Mouse (Mus musculus) lung, postnatal 0 days (tissue): Measurements from ENCODE around the gene Pkig. TPM values are rescaled to one million over a fixed set of nuclear protein-coding genes. Genes with fewer than 3 reads are reported as not detected.

Source experiments
- ATAC-seq: fragments of 200-750 bp; cut with Nextera tagmentation; 2 replicates; pipeline ENCODE4 v1.8.0; 2017; ENCODE audit warnings: moderate library complexity
- DNase-seq: peaks from one replicate; pipeline ENCODE4 v3.0.0-alpha.2; 2016; ENCODE audit warnings: low spot score
- H3K27ac ChIP-seq: fragments of 300-500 bp; sonication (generic); 2 replicates; pipeline ENCODE4 v1.5.1; 2014; ENCODE audit warnings: antibody characterized with exemption, mild to moderate bottlenecking, low read length, mixed read lengths
- H3K27me3 ChIP-seq: fragments of 300-500 bp; sonication (generic); replicated peaks from 2 replicates; pipeline ENCODE4 v1.6.1; 2014; ENCODE audit warnings: low read length, mixed read lengths; ENCODE audit not compliant: insufficient read depth
- H3K36me3 ChIP-seq: fragments of 300-500 bp; sonication (generic); 2 replicates; pipeline ENCODE4 v1.6.1; 2014; ENCODE audit warnings: low read length, mixed read lengths; ENCODE audit not compliant: insufficient read depth
- H3K4me1 ChIP-seq: fragments of 300-500 bp; sonication (generic); 2 replicates; pipeline ENCODE4 v1.6.1; 2014; ENCODE audit warnings: antibody characterized with exemption, low read depth, low read length, mixed read lengths; ENCODE audit not compliant: insufficient read depth
- H3K4me2 ChIP-seq: fragments of 300-500 bp; sonication (generic); replicated peaks from 2 replicates; pipeline ENCODE4 v1.6.1; 2014; ENCODE audit warnings: low read depth, mild to moderate bottlenecking, low read length, moderate library complexity, mixed read lengths
- H3K4me3 ChIP-seq: fragments of 300-500 bp; sonication (generic); 2 replicates; pipeline ENCODE4 v1.5.1; 2014; ENCODE audit warnings: low read depth, low read length
- H3K9ac ChIP-seq: fragments of 300-500 bp; sonication (generic); replicated peaks from 2 replicates; pipeline ENCODE4 v1.6.1; 2014; ENCODE audit warnings: low read depth, mild to moderate bottlenecking
- H3K9me3 ChIP-seq: fragments of 300-500 bp; sonication (generic); 2 replicates; pipeline ENCODE4 v1.6.1; 2016; ENCODE audit warnings: low read length, mixed read lengths
- CTCF ChIP-seq: IDR thresholded peaks from 2 replicates; pipeline ENCODE4 v1.5.1; 2016; ENCODE audit warnings: antibody characterized with exemption, mild to moderate bottlenecking
- EP300 ChIP-seq: IDR thresholded peaks from 2 replicates; pipeline ENCODE4 v1.6.1; 2016; ENCODE audit warnings: antibody characterized with exemption, mild to moderate bottlenecking, control low read depth
- WGBS: fragments of 180-500 bp; shearing (Covaris S2); extraction: QIAGEN DNeasy Blood & Tissue Kit; methylation state at CpG from one replicate; pipeline ENCODE4 v1.1.7; 2014; 5-methylcytosine and 5-hydroxymethylcytosine counted together
- polyA plus RNA-seq: library from polyadenylated mRNA; unstranded; fragments of >200 nt; fragmentation: Nextera tagmentation; extraction: Ambion mirVana; gene quantifications from 2 replicates; pipeline ENCODE4 v1.2.1, GENCODE M21; 2015

Gene Pkig
- polyA plus RNA-seq, 1 experiment from 2014 or later, result 106 TPM

GRCm38 (mm10) chr2:163708321-163708720 is 50.1 kb downstream of the Pkig start:
- H3K4me1 ChIP-seq, result peaks cover 5% of the 10 kb centered on the region; the same call in 1 of the 2 replicates
- ATAC-seq (no peak), DNase-seq (no peak)
- no peak overlapping the region for H3K4me2 ChIP-seq
- H3K9me3 ChIP-seq, result no peaks in the 10 kb centered on the region
- no peaks in the 10 kb centered on the region for H3K27me3 ChIP-seq
- no peak overlapping the region for H3K27ac ChIP-seq
- no peaks in the 10 kb centered on the region for H3K36me3 ChIP-seq
- no peak overlapping the region for H3K9ac ChIP-seq
- 71% methylated on average over 5 of the region's 5 CpGs for WGBS
- no peak overlapping the region for H3K4me3 ChIP-seq
- TF ChIP-seq EP300 (no peak), CTCF (no peak)

DNA sequence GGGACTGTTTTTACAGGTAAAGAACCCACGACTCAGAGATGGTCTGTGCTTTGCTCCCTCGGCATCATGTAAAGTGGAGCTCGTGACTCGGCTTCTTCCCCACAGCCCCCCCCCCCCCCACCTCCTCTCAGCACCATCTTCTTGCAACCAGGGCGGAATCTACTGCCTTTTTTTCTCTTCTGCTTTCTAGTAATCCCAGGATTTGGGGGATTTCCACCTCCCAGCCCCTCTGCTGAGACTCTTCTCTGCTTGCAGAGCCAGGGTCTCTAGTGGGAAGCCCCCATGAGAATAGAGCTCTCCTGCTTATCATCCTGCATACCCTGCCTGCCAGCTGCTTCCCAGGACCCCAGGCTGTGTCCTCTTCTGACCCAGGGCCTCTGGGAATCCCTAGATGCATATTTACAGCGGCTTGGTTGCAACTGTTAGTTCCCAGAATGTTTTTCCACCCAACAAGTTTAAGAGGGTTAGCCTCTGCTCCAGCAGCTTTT is 50.6 kb downstream of the Pkig start:
- H3K27me3 ChIP-seq, result no peaks in the 10 kb centered on the region
- H3K9me3 ChIP-seq, result no peaks in the 10 kb centered on the region
- ATAC-seq (no peak), DNase-seq (no peak)
- no peak overlapping the region for H3K9ac ChIP-seq
- no peak overlapping the region for H3K4me2 ChIP-seq
- H3K4me1 ChIP-seq, result peaks cover 5% of the 10 kb centered on the region; the same call in 1 of the 2 replicates
- WGBS, result 86% methylated on average over 6 of the region's 6 CpGs
- no peak overlapping the region for H3K4me3 ChIP-seq
- no peak for TF ChIP-seq EP300
- no peak for TF ChIP-seq CTCF
- H3K27ac ChIP-seq, result no peak overlapping the region
- H3K36me3 ChIP-seq, result no peaks in the 10 kb centered on the region

DNA sequence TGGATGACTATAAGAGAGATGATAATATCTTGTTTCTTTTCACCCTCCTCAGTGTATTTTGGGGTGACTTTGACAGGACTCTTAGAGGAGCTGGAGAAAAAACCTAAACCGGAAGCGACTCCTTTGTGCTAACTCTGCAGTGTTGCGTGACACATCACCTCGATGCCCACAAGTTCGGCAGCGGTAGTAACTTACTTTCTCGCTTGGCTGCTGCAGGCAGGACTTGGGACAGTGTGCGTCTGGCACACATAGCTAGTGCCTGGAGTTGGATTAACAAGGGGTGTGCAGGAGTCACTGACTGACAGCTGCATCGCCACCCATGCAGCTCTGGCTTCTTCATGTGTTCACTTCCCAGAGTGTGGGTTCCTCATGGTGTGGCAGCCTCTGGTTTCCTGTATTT is 51.8 kb downstream of the Pkig start:
- Histone ChIP-seq H3K4me3 (no peak overlapping the region), H3K27ac (no peak overlapping the region), H3K27me3 (no peaks in the 10 kb centered on the region), H3K4me1 (peaks cover 5% of the 10 kb centered on the region; the same call in 1 of the 2 replicates), H3K36me3 (no peaks in the 10 kb centered on the region), H3K9ac (no peak overlapping the region), H3K4me2 (no peak overlapping the region), H3K9me3 (no peaks in the 10 kb centered on the region)
- DNase-seq (no peak), ATAC-seq (no peak)
- TF ChIP-seq CTCF (no peak), EP300 (no peak)
- 87% methylated on average over 9 of the region's 9 CpGs for WGBS

GRCm38 (mm10) chr2:163710606-163711159 is 52.5 kb downstream of the Pkig start:
- Histone ChIP-seq H3K9ac (no peak overlapping the region), H3K27me3 (no peaks in the 10 kb centered on the region), H3K4me2 (no peak overlapping the region), H3K27ac (peak overlapping the region; percentile 33; the same call in 1 of the 2 replicates), H3K4me1 (peaks cover 5% of the 10 kb centered on the region; the same call in 1 of the 2 replicates), H3K36me3 (no peaks in the 10 kb centered on the region), H3K9me3 (no peaks in the 10 kb centered on the region), H3K4me3 (no peak overlapping the region)
- TF ChIP-seq CTCF, result no peak
- peak; percentile 56 for TF ChIP-seq EP300
- DNase-seq, result no peak
- WGBS, result 55% methylated on average over 5 of the region's 5 CpGs
- peak; percentile 74 for ATAC-seq

DNA sequence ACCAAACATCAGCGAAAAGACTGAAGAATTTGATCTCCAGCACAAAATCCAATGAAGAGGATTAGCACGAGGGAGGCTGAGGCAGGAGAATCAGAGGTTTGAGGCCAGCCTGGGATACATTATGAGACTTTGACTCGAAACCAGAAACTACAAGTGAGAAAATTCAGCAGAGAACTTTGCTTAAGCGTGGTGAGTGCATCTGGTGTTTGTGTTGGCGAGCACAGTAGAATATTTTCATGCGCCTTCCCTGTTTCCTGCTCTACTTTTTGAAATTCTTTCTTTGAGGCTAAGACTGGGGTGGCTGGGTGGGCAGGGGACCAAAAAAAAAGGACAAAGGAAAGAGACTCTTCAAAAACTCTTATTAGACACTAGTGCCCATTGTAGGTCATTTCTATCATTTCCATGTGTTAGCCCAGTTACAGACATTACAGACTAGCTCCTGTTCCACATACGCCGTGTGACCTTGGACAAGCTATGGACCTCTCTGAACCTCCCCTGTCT is 53.2 kb downstream of the Pkig start:
- Histone ChIP-seq H3K36me3 (no peaks in the 10 kb centered on the region), H3K27ac (no peak overlapping the region), H3K27me3 (no peaks in the 10 kb centered on the region), H3K4me1 (peaks cover 5% of the 10 kb centered on the region; the same call in 1 of the 2 replicates), H3K4me3 (no peak overlapping the region), H3K9ac (no peak overlapping the region), H3K9me3 (no peaks in the 10 kb centered on the region), H3K4me2 (no peak overlapping the region)
- DNase-seq, result no peak
- TF ChIP-seq CTCF (no peak), EP300 (no peak)
- 76% methylated on average over 8 of the region's 8 CpGs for WGBS
- ATAC-seq, result no peak

- Histone ChIP-seq H3K9ac (no peak overlapping the region), H3K27ac (no peak overlapping the region), H3K4me2 (no peak overlapping the region)
These were observed 54.3 kb downstream of the Pkig start for GRCm38 (mm10) chr2:163712473-163712872.

More at GRCm38 (mm10) chr2:163712473-163712872, 54.3 kb downstream of the Pkig start:
- Histone ChIP-seq H3K4me3 (no peak overlapping the region), H3K36me3 (no peaks in the 10 kb centered on the region), H3K9me3 (no peaks in the 10 kb centered on the region), H3K27me3 (no peaks in the 10 kb centered on the region), H3K4me1 (peaks cover 5% of the 10 kb centered on the region; the same call in 1 of the 2 replicates)
- TF ChIP-seq CTCF (no peak), EP300 (no peak)
- ATAC-seq, result no peak
- 59% methylated on average over 7 of the region's 7 CpGs for WGBS
- no peak for DNase-seq
